Comparison of ENCODE assay signal across 8 mouse cellular contexts in genomic region chr15:63996998-63997704, GRCm38 (mm10).
DNase-seq lines count a peak whose midpoint lies in the region; ATAC-seq lines count a peak whose summit lies in the region.

No protein-coding gene starts in this region.

- H3K9ac ChIP-seq in hindbrain, embryonic 11.5 days (ENCODE audit: low read depth, low read length): peak overlapping the region; percentile 93
- peak overlapping the region; percentile 83 for H3K9ac ChIP-seq in liver, embryonic 16.5 days (ENCODE audit: low read depth, low read length)

- H3K4me1 ChIP-seq in hindbrain, embryonic 11.5 days (replicated peaks; ENCODE audit: control insufficient read depth, insufficient read depth, low read length): no peaks in the 10 kb centered on the region
- H3K4me1 ChIP-seq in liver, embryonic 16.5 days (ENCODE audit: control insufficient read depth, low read depth, low read length): peaks cover 19% of the 10 kb centered on the region

- H3K9me3 ChIP-seq in hindbrain, embryonic 11.5 days (ENCODE audit: control insufficient read depth, low read length): no peaks in the 10 kb centered on the region
- H3K9me3 ChIP-seq in liver, embryonic 16.5 days (replicated peaks; ENCODE audit: control insufficient read depth, low read length): no peaks in the 10 kb centered on the region

- 3% methylated on average over 24 of the region's 24 CpGs for WGBS in hindbrain, embryonic 11.5 days
- 1% methylated on average over 24 of the region's 24 CpGs for WGBS in liver, embryonic 16.5 days (ENCODE audit: insufficient replicate concordance)

- H3K27me3 ChIP-seq in hindbrain, embryonic 11.5 days (ENCODE audit: control insufficient read depth, insufficient read depth, low read length): no peaks in the 10 kb centered on the region
- no peaks in the 10 kb centered on the region for H3K27me3 ChIP-seq in liver, embryonic 16.5 days (ENCODE audit: control insufficient read depth, insufficient read depth, low read depth, low read length)
- H3K27me3 ChIP-seq in splenic B cell, adult 2 months (ENCODE audit: control insufficient read depth, insufficient read depth, low read length, poor library complexity, severe bottlenecking): no peaks in the 10 kb centered on the region

- H3K36me3 ChIP-seq in hindbrain, embryonic 11.5 days (ENCODE audit: control insufficient read depth, insufficient read depth, low read length): no peaks in the 10 kb centered on the region
- no peaks in the 10 kb centered on the region for H3K36me3 ChIP-seq in liver, embryonic 16.5 days (ENCODE audit: control insufficient read depth, insufficient read depth)
- H3K36me3 ChIP-seq in splenic B cell, adult 2 months (ENCODE audit: control insufficient read depth, insufficient read depth, low read length, poor library complexity, severe bottlenecking): no peaks in the 10 kb centered on the region; the same call in 1 of the 2 replicates

- H3K27ac ChIP-seq in hindbrain, embryonic 11.5 days (ENCODE audit: low read depth, low read length): peak overlapping the region; percentile 94
- H3K27ac ChIP-seq in liver, embryonic 16.5 days (ENCODE audit: low read length): peak overlapping the region; percentile 89

- H3K4me3 ChIP-seq in hindbrain, embryonic 11.5 days (ENCODE audit: low read depth, low read length): peak overlapping the region; percentile 84
- peak overlapping the region; percentile 88 for H3K4me3 ChIP-seq in liver, embryonic 16.5 days (ENCODE audit: low read depth, low read length)

- peak; percentile 62 for ATAC-seq in hindbrain, embryonic 11.5 days (ENCODE audit: low FRiP score)
- ATAC-seq in liver, embryonic 16.5 days (ENCODE audit: low read depth): no peak; the same call in 1 of the 2 replicates

- DNase-seq in adrenal gland, postnatal 14 days: peak; percentile 62
- DNase-seq in adrenal gland, postnatal 10 days: no peak
- DNase-seq in CD8-positive naive resting alpha-beta T cell, adult 2 months (ENCODE audit: low read depth in 2 of 2, low spot score in 2 of 2): peak; percentile 12 to 28
- DNase-seq in embryo, embryonic 10 days (ENCODE audit: low spot score): peak; percentile 59
- DNase-seq in hindbrain, embryonic 11.5 days (ENCODE audit: low spot score): no peak
- DNase-seq in splenic B cell, adult 2 months (ENCODE audit: low read depth, low spot score): peak; percentile 25
- DNase-seq in ovary, postnatal 10 days (ENCODE audit: low spot score): no peak

- H3K4me2 ChIP-seq in hindbrain, embryonic 11.5 days (replicated peaks; ENCODE audit: low read depth, low read length): peak overlapping the region; percentile 66
- H3K4me2 ChIP-seq in liver, embryonic 16.5 days (ENCODE audit: low read depth, low read length): peak overlapping the region; percentile 85

Comparison
In these comparisons a context has a peak if more than half of its experiments do, and no peak if none do; other contexts are left out.
1. DNase-seq: peak in adrenal gland, postnatal 14 days (single experiment), CD8-positive naive resting alpha-beta T cell, adult 2 months (2 of 2), embryo, embryonic 10 days (single experiment) and splenic B cell, adult 2 months (single experiment); none in adrenal gland, postnatal 10 days (single experiment), hindbrain, embryonic 11.5 days (single experiment) and ovary, postnatal 10 days (single experiment).